In genomic region chr2:154917866-154918641, GRCm38 (mm10) we compare ENCODE assay signal across 30 mouse cellular contexts. TPM values are rescaled to one million over a fixed set of nuclear protein-coding genes. Genes with fewer than 3 reads are reported as not detected.
DNase-seq lines count a peak whose midpoint lies in the region; ATAC-seq and TF ChIP-seq lines count a peak whose summit lies in the region.
"Had no signal": no experiment of that assay in that cellular context is flagged by ENCODE, and none has a peak within 500 bp of the region (broad histone marks: within the 10 kb centered on the region; RNA-seq: fewer than 3 reads in every experiment).

No protein-coding gene starts in this region.

- H3K9ac ChIP-seq in lung, postnatal 0 days (replicated peaks; ENCODE audit: low read depth) = no peak overlapping the region
- H3K9ac ChIP-seq in limb, embryonic 14.5 days (ENCODE audit: low read depth, low read length, severe bottlenecking) = no peak overlapping the region
- H3K9ac ChIP-seq: embryonic facial prominence, embryonic 12.5 days; heart, embryonic 13.5 days; hindbrain, embryonic 15.5 days; liver, embryonic 12.5 days; liver, postnatal 0 days had no signal

- no peaks in the 10 kb centered on the region for H3K4me1 ChIP-seq in lung, postnatal 0 days (ENCODE audit: insufficient read depth, low read depth, low read length)
- H3K4me1 ChIP-seq in lung, adult 2 months (ENCODE audit: control insufficient read depth, insufficient read depth, low read length) = no peaks in the 10 kb centered on the region
- no peaks in the 10 kb centered on the region for H3K4me1 ChIP-seq in limb, embryonic 14.5 days (ENCODE audit: control insufficient read depth, insufficient read depth, low read length)
- H3K4me1 ChIP-seq: embryonic facial prominence, embryonic 12.5 days; forebrain, embryonic 10.5 days; heart, embryonic 13.5 days; hindbrain, embryonic 15.5 days; liver, embryonic 12.5 days had no signal

- no peak for TF ChIP-seq POLR2A in lung, adult 2 months (IDR thresholded peaks at IDR 0.05; ENCODE audit: borderline replicate concordance, extremely low read depth, low read depth, low read length)
- TF ChIP-seq POLR2A in limb, embryonic 14.5 days (IDR thresholded peaks at IDR 0.05; ENCODE audit: borderline replicate concordance, extremely low read depth, insufficient read depth, insufficient read length) = no peak

- no peak overlapping the region for H3K27ac ChIP-seq in lung, postnatal 0 days (ENCODE audit: low read length)
- H3K27ac ChIP-seq in limb, embryonic 14.5 days (replicated peaks; ENCODE audit: low read depth, low read length) = no peak overlapping the region
- H3K27ac ChIP-seq: embryonic facial prominence, embryonic 12.5 days; forebrain, embryonic 10.5 days; gastrocnemius, adult 2 months; heart, embryonic 13.5 days; hindbrain, embryonic 10.5 days; hindbrain, embryonic 15.5 days; liver, embryonic 12.5 days had no signal

- no peaks in the 10 kb centered on the region for H3K36me3 ChIP-seq in lung, postnatal 0 days (ENCODE audit: insufficient read depth, low read length)
- no peaks in the 10 kb centered on the region for H3K36me3 ChIP-seq in limb, embryonic 14.5 days (ENCODE audit: control insufficient read depth, insufficient read depth, low read length)
- H3K36me3 ChIP-seq: embryonic facial prominence, embryonic 12.5 days; forebrain, embryonic 10.5 days; G1E; heart, embryonic 13.5 days; hindbrain, embryonic 10.5 days; hindbrain, embryonic 15.5 days; liver, embryonic 12.5 days had no signal

- 52% methylated on average over 13 of the region's 13 CpGs for WGBS in lung, postnatal 0 days
- 60% methylated on average over 13 of the region's 13 CpGs for WGBS in lung, adult 2 months
- 42% methylated on average over 13 of the region's 13 CpGs for WGBS in limb, embryonic 14.5 days

- no peak for TF ChIP-seq CTCF in lung, postnatal 0 days (IDR thresholded peaks at IDR 0.05)
- TF ChIP-seq CTCF in lung, adult 2 months (IDR thresholded peaks at IDR 0.05; ENCODE audit: insufficient read depth, low read length) = no peak

- peak; percentile 50 for DNase-seq in heart, adult 11 months
- no peak for DNase-seq in heart, postnatal 25 days (ENCODE audit: low spot score)
- DNase-seq in lung, postnatal 0 days (ENCODE audit: low spot score) = peak; percentile 23
- no peak for DNase-seq in lung, adult 2 months
- DNase-seq in limb, embryonic 14.5 days (ENCODE audit: low spot score) = peak; percentile 46
- DNase-seq in testis, postnatal 10 days (ENCODE audit: low spot score) = no peak
- DNase-seq in gastrocnemius, postnatal 14 days = no peak
- no peak for DNase-seq in right cerebral cortex, adult 18-20 months
- DNase-seq: adrenal gland, postnatal 25 days; cerebellum, adult 18-20 months; cerebellum, postnatal 25 days; gastrocnemius, adult 2 months; heart, postnatal 10 days; kidney, adult 9 months; kidney, postnatal 10 days; layer of hippocampus, postnatal 36 days; left cerebral cortex, postnatal 4 days; liver, postnatal 0 days; midbrain, embryonic 14.5 days; right cerebral cortex, postnatal 14 days had no signal

- H3K27me3 ChIP-seq in lung, postnatal 0 days (replicated peaks; ENCODE audit: insufficient read depth, low read length) = no peaks in the 10 kb centered on the region
- H3K27me3 ChIP-seq in limb, embryonic 14.5 days (ENCODE audit: control insufficient read depth, insufficient read depth, low read length) = no peaks in the 10 kb centered on the region
- H3K27me3 ChIP-seq: embryonic facial prominence, embryonic 12.5 days; hindbrain, embryonic 15.5 days had no signal

- H3K4me2 ChIP-seq in lung, postnatal 0 days (replicated peaks; ENCODE audit: low read depth, low read length) = no peak overlapping the region
- H3K4me2 ChIP-seq in limb, embryonic 14.5 days (replicated peaks; ENCODE audit: low read depth, low read length, severe bottlenecking) = no peak overlapping the region
- H3K4me2 ChIP-seq: embryonic facial prominence, embryonic 12.5 days; heart, embryonic 13.5 days; hindbrain, embryonic 15.5 days; liver, embryonic 12.5 days had no signal

- H3K4me3 ChIP-seq in lung, postnatal 0 days (ENCODE audit: low read depth, low read length) = no peak overlapping the region
- no peak overlapping the region for H3K4me3 ChIP-seq in lung, adult 2 months (replicated peaks; ENCODE audit: extremely low read depth, low read depth, low read length)
- H3K4me3 ChIP-seq in limb, embryonic 14.5 days (replicated peaks; ENCODE audit: low read length) = no peak overlapping the region
- H3K4me3 ChIP-seq: embryonic facial prominence, embryonic 12.5 days; forebrain, embryonic 10.5 days; gastrocnemius, adult 2 months; heart, embryonic 13.5 days; hindbrain, embryonic 10.5 days; hindbrain, embryonic 15.5 days; liver, embryonic 12.5 days had no signal

- intact Hi-C loops in heart, postnatal 25 days (cut with DNase I) = loop anchor here (2.0 kb wide), 1 partner anchor 25 kb away; no protein-coding TSS in a partner anchor
- intact Hi-C loops in gastrocnemius, postnatal 14 days (cut with DNase I; ENCODE audit: low total_unique reads) = no loop called here

- TF ChIP-seq EP300 in lung, postnatal 0 days (IDR thresholded peaks at IDR 0.05) = no peak

- H3K9me3 ChIP-seq in lung, postnatal 0 days (ENCODE audit: low read length) = no peaks in the 10 kb centered on the region
- H3K9me3 ChIP-seq in limb, embryonic 14.5 days (ENCODE audit: control insufficient read depth, low read length) = no peaks in the 10 kb centered on the region
- H3K9me3 ChIP-seq: embryonic facial prominence, embryonic 12.5 days; forebrain, embryonic 10.5 days; G1E; heart, embryonic 13.5 days; hindbrain, embryonic 10.5 days; hindbrain, embryonic 15.5 days; liver, embryonic 12.5 days had no signal

- peak; percentile 43 for ATAC-seq in lung, postnatal 0 days
- peak; percentile 73 for ATAC-seq in limb, embryonic 14.5 days (ENCODE audit: low FRiP score, low read depth)
- ATAC-seq: forebrain, embryonic 16.5 days; inflammation-experienced regulatory T-cells, adult 6 months; liver, embryonic 12.5 days; liver, postnatal 0 days; Patski had no signal

RNA-seq across cellular contexts. Expression of gene Eif2s2, which starts 25.3 kb away (rescaled TPM):
- total RNA-seq in heart, postnatal 25 days (2021) = 10 to 100 TPM; 51.8 to 55.4 TPM
- polyA plus RNA-seq in lung, postnatal 0 days (2015; fragmentation: Nextera tagmentation; extraction: Ambion mirVana) = 59.4 and 59.8 TPM in 2 replicates
- polyA plus RNA-seq in lung, adult 2 months (2012; rRNA removed) = 4.8 and 9.0 TPM in 2 replicates
- 47.3 and 73.6 TPM in 2 replicates for polyA plus RNA-seq in limb, embryonic 14.5 days (2012; rRNA removed)
- 111 and 116 TPM in 2 replicates for polyA plus RNA-seq in limb, embryonic 14.5 days (2014; fragmentation: Nextera tagmentation; extraction: Ambion mirVana)
- 100 to 1,000 TPM in 1 of 2 experiments, 10 to 100 TPM in 1; 94.5 to 106 TPM for total RNA-seq in gastrocnemius, postnatal 14 days (2021)

Comparison
In these comparisons a context has a peak if more than half of its experiments do, and no peak if none do; other contexts are left out.
1. DNase-seq: peak in heart, adult 11 months (single experiment), lung, postnatal 0 days (single experiment) and limb, embryonic 14.5 days (single experiment); none in heart, postnatal 25 days (single experiment), lung, adult 2 months (single experiment), testis, postnatal 10 days (single experiment), gastrocnemius, postnatal 14 days (single experiment) and right cerebral cortex, adult 18-20 months (single experiment).